Mouse (Mus musculus) E14TG2a.4 (cell line): ENCODE measurements around the gene Ncor1.

Experiments
- CTCF ChIP-seq: conservative IDR thresholded peaks from 2 replicates; pipeline ENCODE4 v1.5.1; 2014; ENCODE audit warnings: low read length
- NANOG ChIP-seq: IDR thresholded peaks from 2 replicates; pipeline ENCODE4 v1.6.1; 2014; ENCODE audit warnings: borderline replicate concordance, low read length, mixed read lengths

DNA sequence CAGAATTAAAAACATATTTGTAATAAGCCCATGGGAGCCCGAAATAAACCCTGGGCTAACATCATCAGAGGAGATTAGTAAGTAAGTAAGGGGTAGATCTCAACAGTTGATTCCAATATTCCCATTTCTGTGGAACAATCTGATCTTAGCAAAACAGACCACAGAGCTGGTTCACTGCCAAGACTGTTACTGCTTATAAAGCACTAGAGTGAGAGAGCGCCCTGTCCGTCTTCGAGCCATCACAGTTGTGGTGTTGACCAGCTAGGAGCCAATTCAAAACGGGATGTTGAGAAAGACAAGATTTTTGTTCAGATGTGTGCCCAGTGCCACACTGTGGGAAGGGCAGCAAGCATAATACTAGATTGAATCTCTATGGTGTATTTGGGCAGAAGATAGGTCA, 127.2 kb downstream of the Ncor1 start:
- no peak for TF ChIP-seq CTCF
- no peak for TF ChIP-seq NANOG
